Mouse (Mus musculus) intestine, embryonic 15.5 days (tissue): ENCODE measurements around the gene Csrp1. TPM values are rescaled to one million over a fixed set of nuclear protein-coding genes. Genes with fewer than 3 reads are reported as not detected.

Source experiments
- ATAC-seq: fragments of 200-750 bp; cut with Nextera tagmentation; 2 replicates; pipeline ENCODE4 v1.8.0; 2017; ENCODE audit warnings: moderate TSS enrichment, moderate library complexity
- H3K27ac ChIP-seq: fragments of 300-500 bp; sonication (generic); 2 replicates; pipeline ENCODE4 v1.5.1; 2015; ENCODE audit warnings: mild to moderate bottlenecking, inconsistent platforms
- H3K27me3 ChIP-seq: fragments of 300-500 bp; sonication (generic); replicated peaks from 2 replicates; pipeline ENCODE4 v1.6.1; 2015; ENCODE audit warnings: inconsistent platforms
- H3K36me3 ChIP-seq: fragments of 300-500 bp; sonication (generic); 2 replicates; pipeline ENCODE4 v1.6.1; 2015; ENCODE audit warnings: inconsistent platforms
- H3K4me1 ChIP-seq: fragments of 300-500 bp; sonication (generic); replicated peaks from 2 replicates; pipeline ENCODE4 v1.6.1; 2015; ENCODE audit warnings: inconsistent platforms
- H3K4me2 ChIP-seq: fragments of 300-500 bp; sonication (generic); replicated peaks from 2 replicates; pipeline ENCODE4 v1.6.1; 2015; ENCODE audit warnings: mild to moderate bottlenecking, inconsistent platforms
- H3K4me3 ChIP-seq: fragments of 300-500 bp; sonication (generic); replicated peaks from 2 replicates; pipeline ENCODE4 v1.5.1; 2015; ENCODE audit warnings: inconsistent platforms
- H3K9ac ChIP-seq: fragments of 300-500 bp; sonication (generic); 2 replicates; pipeline ENCODE4 v1.6.1; 2015; ENCODE audit warnings: inconsistent platforms
- H3K9me3 ChIP-seq: fragments of 300-500 bp; sonication (generic); 2 replicates; pipeline ENCODE4 v1.6.1; 2016; ENCODE audit warnings: inconsistent platforms
- WGBS: fragments of 180-500 bp; shearing (Covaris S2); methylation state at CpG from one replicate; pipeline ENCODE4 v1.1.7; 2015; 5-methylcytosine and 5-hydroxymethylcytosine counted together
- polyA plus RNA-seq: library from polyadenylated mRNA; unstranded; fragments of >200 nt; fragmentation: Nextera tagmentation; extraction: Ambion mirVana; gene quantifications from 2 replicates; pipeline ENCODE4 v1.2.1, GENCODE M21; 2015

Gene Csrp1
- polyA plus RNA-seq, 1 experiment from 2014 or later: 203 TPM

- WGBS: 5% methylated on average over 29 of the region's 29 CpGs
- H3K4me2 ChIP-seq: peak overlapping the region; percentile 84
- peaks cover 2% of the 10 kb centered on the region; the same call in 1 of the 2 replicates for H3K27me3 ChIP-seq
- no peak overlapping the region for H3K27ac ChIP-seq
- peak overlapping the region; percentile 30 for H3K4me3 ChIP-seq
- H3K4me1 ChIP-seq: peaks cover 17% of the 10 kb centered on the region
- H3K9me3 ChIP-seq: no peaks in the 10 kb centered on the region
- H3K9ac ChIP-seq: peak overlapping the region; percentile 23; the same call in 1 of the 2 replicates
- ATAC-seq: peak; percentile 76
- no peaks in the 10 kb centered on the region for H3K36me3 ChIP-seq
These were observed 20.7 kb upstream of the Csrp1 start for GRCm38 (mm10) chr1:135698996-135699705.

- peak overlapping the region; percentile 84; the same call in 1 of the 2 replicates for H3K4me2 ChIP-seq
- H3K27me3 ChIP-seq: peaks cover 2% of the 10 kb centered on the region; the same call in 1 of the 2 replicates
- 52% methylated on average over 2 of the region's 2 CpGs for WGBS
- ATAC-seq: no peak
- H3K9ac ChIP-seq: no peak overlapping the region
- no peaks in the 10 kb centered on the region for H3K36me3 ChIP-seq
- H3K4me1 ChIP-seq: peaks cover 17% of the 10 kb centered on the region
- no peaks in the 10 kb centered on the region for H3K9me3 ChIP-seq
- no peak overlapping the region for H3K4me3 ChIP-seq
- H3K27ac ChIP-seq: no peak overlapping the region
These were observed 20.0 kb upstream of the Csrp1 start for GRCm38 (mm10) chr1:135699892-135700291.

GRCm38 (mm10) chr1:135700605-135701004 is 19.3 kb upstream of the Csrp1 start:
- H3K4me2 ChIP-seq: no peak overlapping the region
- 2% methylated on average over 7 of the region's 7 CpGs for WGBS
- no peak overlapping the region for H3K4me3 ChIP-seq
- no peaks in the 10 kb centered on the region for H3K36me3 ChIP-seq
- H3K9me3 ChIP-seq: no peaks in the 10 kb centered on the region
- peak; percentile 40; the same call in 1 of the 2 replicates for ATAC-seq
- H3K27me3 ChIP-seq: peaks cover 2% of the 10 kb centered on the region; the same call in 1 of the 2 replicates
- H3K4me1 ChIP-seq: peaks cover 17% of the 10 kb centered on the region
- no peak overlapping the region for H3K27ac ChIP-seq
- no peak overlapping the region for H3K9ac ChIP-seq

GRCm38 (mm10) chr1:135701314-135701713 is 18.5 kb upstream of the Csrp1 start:
- no peaks in the 10 kb centered on the region for H3K36me3 ChIP-seq
- peaks cover 17% of the 10 kb centered on the region for H3K4me1 ChIP-seq
- no peak overlapping the region for H3K9ac ChIP-seq
- H3K27me3 ChIP-seq: peaks cover 2% of the 10 kb centered on the region; the same call in 1 of the 2 replicates
- H3K27ac ChIP-seq: no peak overlapping the region
- H3K9me3 ChIP-seq: no peaks in the 10 kb centered on the region
- no peak overlapping the region for H3K4me2 ChIP-seq
- H3K4me3 ChIP-seq: no peak overlapping the region
- no peak for ATAC-seq
- WGBS: 52% methylated on average over 3 of the region's 3 CpGs

GRCm38 (mm10) chr1:135702722-135703121 is 17.1 kb upstream of the Csrp1 start:
- H3K4me3 ChIP-seq: no peak overlapping the region
- no peaks in the 10 kb centered on the region for H3K36me3 ChIP-seq
- H3K9ac ChIP-seq: no peak overlapping the region
- WGBS: 55% methylated on average over 2 of the region's 2 CpGs
- no peak for ATAC-seq
- no peak overlapping the region for H3K27ac ChIP-seq
- no peaks in the 10 kb centered on the region for H3K9me3 ChIP-seq
- peaks cover 17% of the 10 kb centered on the region for H3K4me1 ChIP-seq
- peaks cover 2% of the 10 kb centered on the region; the same call in 1 of the 2 replicates for H3K27me3 ChIP-seq
- H3K4me2 ChIP-seq: no peak overlapping the region

- H3K4me3 ChIP-seq: no peak overlapping the region
- H3K4me1 ChIP-seq: peaks cover 3% of the 10 kb centered on the region; the same call in 1 of the 2 replicates
- ATAC-seq: no peak
- H3K4me2 ChIP-seq: no peak overlapping the region
- no peak overlapping the region for H3K9ac ChIP-seq
- no peak overlapping the region for H3K27ac ChIP-seq
- no peaks in the 10 kb centered on the region for H3K36me3 ChIP-seq
- 0 out of 2 replicates have a peak, but pooled peaks cover 2% of the 10 kb centered on the region for H3K27me3 ChIP-seq
- WGBS: 65% methylated on average over 3 of the region's 3 CpGs
- no peaks in the 10 kb centered on the region for H3K9me3 ChIP-seq
These were observed 15.5 kb upstream of the Csrp1 start for GRCm38 (mm10) chr1:135704317-135704821.

- Histone ChIP-seq H3K27ac (no peak overlapping the region), H3K36me3 (no peaks in the 10 kb centered on the region), H3K9ac (no peak overlapping the region), H3K4me1 (no peaks in the 10 kb centered on the region), H3K27me3 (no peaks in the 10 kb centered on the region), H3K4me2 (no peak overlapping the region), H3K4me3 (no peak overlapping the region), H3K9me3 (no peaks in the 10 kb centered on the region)
- WGBS: 43% methylated on average over 4 of the region's 4 CpGs
- ATAC-seq: no peak; the same call in 1 of the 2 replicates
These were observed 11.5 kb upstream of the Csrp1 start for GRCm38 (mm10) chr1:135708369-135708768.

GRCm38 (mm10) chr1:135711126-135711525 is 8.7 kb upstream of the Csrp1 start:
- WGBS: 23% methylated on average over 7 of the region's 7 CpGs
- no peaks in the 10 kb centered on the region for H3K9me3 ChIP-seq

GRCm38 (mm10) chr1:135714028-135714815 is 5.6 kb upstream of the Csrp1 start:
- no peak overlapping the region for H3K4me3 ChIP-seq
- no peak overlapping the region for H3K4me2 ChIP-seq
- H3K4me1 ChIP-seq: no peaks in the 10 kb centered on the region
- H3K9ac ChIP-seq: no peak overlapping the region
- 70% methylated on average over 9 of the region's 9 CpGs for WGBS
- ATAC-seq: no peak
- no peaks in the 10 kb centered on the region for H3K36me3 ChIP-seq
- no peaks in the 10 kb centered on the region for H3K9me3 ChIP-seq
- H3K27ac ChIP-seq: no peak overlapping the region
- H3K27me3 ChIP-seq: no peaks in the 10 kb centered on the region

More at GRCm38 (mm10) chr1:135711126-135711525, 8.7 kb upstream of the Csrp1 start:
- Histone ChIP-seq H3K27me3 (no peaks in the 10 kb centered on the region), H3K27ac (no peak overlapping the region), H3K4me1 (no peaks in the 10 kb centered on the region), H3K4me2 (no peak overlapping the region), H3K4me3 (no peak overlapping the region), H3K36me3 (no peaks in the 10 kb centered on the region), H3K9ac (no peak overlapping the region)
- peak; percentile 62; the same call in 1 of the 2 replicates for ATAC-seq

- no peak overlapping the region for H3K4me2 ChIP-seq
- H3K9ac ChIP-seq: no peak overlapping the region
- no peak overlapping the region for H3K4me3 ChIP-seq
- no peaks in the 10 kb centered on the region for H3K36me3 ChIP-seq
- no peaks in the 10 kb centered on the region for H3K9me3 ChIP-seq
- no peak overlapping the region for H3K27ac ChIP-seq
- no peaks in the 10 kb centered on the region for H3K27me3 ChIP-seq
- WGBS: 62% methylated on average over 3 of the region's 3 CpGs
- no peak for ATAC-seq
- peaks cover 4% of the 10 kb centered on the region for H3K4me1 ChIP-seq
These were observed 4.8 kb upstream of the Csrp1 start for GRCm38 (mm10) chr1:135714901-135715609.

GRCm38 (mm10) chr1:135719486-135719885 is 375 bp upstream of the Csrp1 start:
- Histone ChIP-seq H3K27me3 (no peaks in the 10 kb centered on the region), H3K9ac (no peak overlapping the region)
- ATAC-seq: peak; percentile 57

GRCm38 (mm10) chr1:135723016-135723415 is 3.2 kb downstream of the Csrp1 start:
- ATAC-seq: peak; percentile 83
- no peaks in the 10 kb centered on the region for H3K9me3 ChIP-seq
- peaks cover 6% of the 10 kb centered on the region for H3K4me1 ChIP-seq
- 45% methylated on average over 1 of the region's 1 CpGs for WGBS
- no peaks in the 10 kb centered on the region for H3K36me3 ChIP-seq
- 0 out of 2 replicates have a peak overlapping the region, but pooled peaks have one; percentile 41 for H3K27ac ChIP-seq
- no peak overlapping the region for H3K4me2 ChIP-seq
- no peaks in the 10 kb centered on the region for H3K27me3 ChIP-seq
- no peak overlapping the region for H3K9ac ChIP-seq
- no peak overlapping the region for H3K4me3 ChIP-seq

More at GRCm38 (mm10) chr1:135719486-135719885, 375 bp upstream of the Csrp1 start:
- H3K4me3 ChIP-seq: no peak overlapping the region
- H3K4me2 ChIP-seq: no peak overlapping the region
- peaks cover 6% of the 10 kb centered on the region for H3K4me1 ChIP-seq
- no peaks in the 10 kb centered on the region for H3K36me3 ChIP-seq
- no peak overlapping the region for H3K27ac ChIP-seq
- no peaks in the 10 kb centered on the region for H3K9me3 ChIP-seq
- 21% methylated on average over 9 of the region's 9 CpGs for WGBS
